Mouse (Mus musculus) limb, embryonic 14.5 days (tissue): ENCODE results near the gene Tgfbr3l. TPM values are rescaled to one million over a fixed set of nuclear protein-coding genes. Genes with fewer than 3 reads are reported as not detected.
"Not testable (repeated sequence)": the region's sequence is repeated elsewhere in the genome, so short reads cannot be mapped to it uniquely, and the experiment has no call there.

Experiments
- ATAC-seq: fragments of 200-750 bp; cut with Nextera tagmentation; 2 replicates; pipeline ENCODE4 v1.8.0; 2017; ENCODE audit warnings: low read depth, moderate number of reproducible peaks, moderate TSS enrichment; ENCODE audit not compliant: low FRiP score
- DNase-seq: peaks from one replicate; pipeline ENCODE4 v3.0.0-alpha.2; 2015; ENCODE audit warnings: low spot score
- H3K27ac ChIP-seq: fragments of 300-500 bp; sonication (generic); replicated peaks from 2 replicates; pipeline ENCODE4 v1.5.1; 2014; ENCODE audit warnings: low read depth, mild to moderate bottlenecking, low read length, moderate library complexity, mixed read lengths
- H3K27me3 ChIP-seq: fragments of 300-500 bp; sonication (generic); 2 replicates; pipeline ENCODE4 v1.6.1; 2014; ENCODE audit warnings: low read length, mixed read lengths; ENCODE audit not compliant: control insufficient read depth, insufficient read depth
- H3K36me3 ChIP-seq: fragments of 300-500 bp; sonication (generic); 2 replicates; pipeline ENCODE4 v1.6.1; 2014; ENCODE audit warnings: mild to moderate bottlenecking, low read length, moderate library complexity, mixed read lengths; ENCODE audit not compliant: control insufficient read depth, insufficient read depth
- H3K4me1 ChIP-seq: fragments of 300-500 bp; sonication (generic); 2 replicates; pipeline ENCODE4 v1.6.1; 2014; ENCODE audit warnings: antibody characterized with exemption, low read length, mixed read lengths; ENCODE audit not compliant: control insufficient read depth, insufficient read depth
- H3K4me2 ChIP-seq: fragments of 300-500 bp; sonication (generic); replicated peaks from 2 replicates; pipeline ENCODE4 v1.6.1; 2014; ENCODE audit warnings: low read depth, mild to moderate bottlenecking, low read length, moderate library complexity; ENCODE audit not compliant: severe bottlenecking
- H3K4me3 ChIP-seq: fragments of 300-500 bp; sonication (generic); replicated peaks from 2 replicates; pipeline ENCODE4 v1.5.1; 2014; ENCODE audit warnings: low read length
- H3K9ac ChIP-seq: fragments of 300-500 bp; sonication (generic); 2 replicates; pipeline ENCODE4 v1.6.1; 2014; ENCODE audit warnings: mild to moderate bottlenecking, low read depth, low read length, moderate library complexity; ENCODE audit not compliant: severe bottlenecking
- H3K9me3 ChIP-seq: fragments of 300-500 bp; sonication (generic); 2 replicates; pipeline ENCODE4 v1.6.1; 2016; ENCODE audit warnings: low read length; ENCODE audit not compliant: control insufficient read depth
- POLR2A ChIP-seq: fragments of 200-500 bp; IDR thresholded peaks from 2 replicates; pipeline ENCODE4 v1.8.0; 2012; ENCODE audit warnings: inconsistent platforms, mild to moderate bottlenecking, moderate library complexity, borderline replicate concordance; ENCODE audit not compliant: insufficient read depth, insufficient read length; ENCODE audit errors: extremely low read depth
- WGBS: fragments of 180-500 bp; shearing (Covaris S2); extraction: QIAGEN DNeasy Blood & Tissue Kit; methylation state at CpG from one replicate; pipeline ENCODE4 v1.1.7; 2014; 5-methylcytosine and 5-hydroxymethylcytosine counted together
- polyA plus RNA-seq, 2 experiments: library from polyadenylated mRNA; depleted of rRNA in 1 of 2; stranded (reverse) in 1 of 2; unstranded in 1 of 2; fragments of >200 nt; fragmentation: Nextera tagmentation in 1 of 2; extraction: Ambion mirVana in 1 of 2; gene quantifications; 2 replicates each; pipeline versions ENCODE4 v1.2.1 to v1.2.3; 2012 to 2014

The Tgfbr3l gene
- polyA plus RNA-seq, 2 experiments = 4.6 to 63.0 TPM

DNA sequence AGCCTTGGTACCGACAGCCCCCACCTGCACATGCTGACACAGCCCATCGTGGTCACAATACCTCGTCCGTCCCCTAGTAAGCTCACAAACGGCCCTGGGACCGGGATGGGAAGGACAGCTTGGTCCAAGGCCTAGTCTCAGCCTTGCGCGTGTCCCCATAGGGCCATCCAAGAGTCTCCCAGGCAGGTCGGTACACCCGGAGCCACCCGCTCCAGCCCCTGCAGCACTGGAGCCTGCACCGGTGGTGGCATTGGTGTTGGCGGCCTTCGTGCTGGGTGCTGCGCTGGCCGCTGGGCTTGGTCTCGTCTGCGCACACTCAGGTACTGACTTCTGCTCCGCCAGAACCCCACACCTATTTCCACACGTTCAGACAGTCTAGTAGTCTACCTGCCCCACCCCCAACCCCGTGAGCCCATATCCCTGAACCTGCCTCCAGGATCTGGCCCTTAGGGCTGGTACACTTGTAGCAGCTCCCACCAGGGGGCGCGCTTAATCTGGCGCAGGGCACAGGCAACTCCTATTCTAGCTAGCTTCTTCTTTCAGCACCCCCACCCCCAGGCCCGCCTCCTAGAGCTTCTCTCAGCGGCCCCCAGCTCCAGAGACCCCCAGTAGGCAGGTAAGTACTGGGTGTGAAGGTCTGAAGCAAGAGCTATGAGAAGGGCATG, 2.4 kb downstream of the Tgfbr3l start:
- Histone ChIP-seq H3K27me3 (no peaks in the 10 kb centered on the region), H3K27ac (no peak overlapping the region), H3K4me3 (no peak overlapping the region), H3K4me1 (peaks cover 21% of the 10 kb centered on the region), H3K9ac (no peak overlapping the region), H3K36me3 (peaks cover 45% of the 10 kb centered on the region), H3K4me2 (no peak overlapping the region), H3K9me3 (no peaks in the 10 kb centered on the region)
- DNase-seq (peak; percentile 68), ATAC-seq (0 out of 2 replicates have a peak, but pooled peaks have one; percentile 13)
- no peak for TF ChIP-seq POLR2A
- 38% methylated on average over 26 of the region's 26 CpGs for WGBS

DNA sequence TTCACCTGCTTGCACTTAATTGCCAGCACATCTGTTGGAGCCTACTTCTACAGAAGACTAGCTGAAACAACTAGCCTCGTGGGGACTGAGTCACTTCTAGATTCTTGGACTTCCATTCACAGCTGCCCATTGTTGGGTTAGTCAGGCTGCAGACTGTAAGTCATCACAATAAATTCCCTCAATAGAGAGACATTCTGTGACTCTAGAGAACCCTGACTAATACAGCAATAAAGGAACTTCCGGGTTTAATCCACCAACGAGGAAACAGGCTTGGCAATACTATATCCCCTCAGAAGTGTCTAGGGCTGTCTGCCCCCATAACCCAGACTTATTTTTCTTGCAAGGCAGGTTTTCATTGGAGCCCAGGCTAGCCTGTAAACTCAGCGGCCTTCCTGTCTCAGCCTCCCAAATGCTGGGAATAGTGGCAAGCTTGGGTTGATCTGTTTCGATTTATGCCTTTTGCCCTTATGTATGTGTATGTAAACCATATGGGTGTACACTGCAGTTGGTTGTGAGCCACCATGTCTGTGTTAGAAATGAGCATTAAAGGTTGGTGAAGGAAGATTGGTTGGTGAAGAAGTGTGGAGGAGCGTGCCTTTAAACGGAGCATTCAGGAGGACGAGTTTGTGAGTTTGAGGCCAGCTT, 4.2 kb downstream of the Tgfbr3l start:
- TF ChIP-seq POLR2A = no peak
- Histone ChIP-seq H3K9me3 (no peaks in the 10 kb centered on the region), H3K27me3 (no peaks in the 10 kb centered on the region), H3K4me1 (peaks cover 25% of the 10 kb centered on the region), H3K36me3 (peaks cover 40% of the 10 kb centered on the region), H3K27ac (0 out of 2 replicates have a peak overlapping the region, but pooled peaks have one; percentile 28), H3K4me3 (peak overlapping the region; percentile 86), H3K9ac (peak overlapping the region; percentile 85; the same call in 1 of the 2 replicates), H3K4me2 (peak overlapping the region; percentile 66)
- WGBS = 42% methylated on average over 8 of the region's 8 CpGs
- ATAC-seq (no peak), DNase-seq (no peak)

DNA sequence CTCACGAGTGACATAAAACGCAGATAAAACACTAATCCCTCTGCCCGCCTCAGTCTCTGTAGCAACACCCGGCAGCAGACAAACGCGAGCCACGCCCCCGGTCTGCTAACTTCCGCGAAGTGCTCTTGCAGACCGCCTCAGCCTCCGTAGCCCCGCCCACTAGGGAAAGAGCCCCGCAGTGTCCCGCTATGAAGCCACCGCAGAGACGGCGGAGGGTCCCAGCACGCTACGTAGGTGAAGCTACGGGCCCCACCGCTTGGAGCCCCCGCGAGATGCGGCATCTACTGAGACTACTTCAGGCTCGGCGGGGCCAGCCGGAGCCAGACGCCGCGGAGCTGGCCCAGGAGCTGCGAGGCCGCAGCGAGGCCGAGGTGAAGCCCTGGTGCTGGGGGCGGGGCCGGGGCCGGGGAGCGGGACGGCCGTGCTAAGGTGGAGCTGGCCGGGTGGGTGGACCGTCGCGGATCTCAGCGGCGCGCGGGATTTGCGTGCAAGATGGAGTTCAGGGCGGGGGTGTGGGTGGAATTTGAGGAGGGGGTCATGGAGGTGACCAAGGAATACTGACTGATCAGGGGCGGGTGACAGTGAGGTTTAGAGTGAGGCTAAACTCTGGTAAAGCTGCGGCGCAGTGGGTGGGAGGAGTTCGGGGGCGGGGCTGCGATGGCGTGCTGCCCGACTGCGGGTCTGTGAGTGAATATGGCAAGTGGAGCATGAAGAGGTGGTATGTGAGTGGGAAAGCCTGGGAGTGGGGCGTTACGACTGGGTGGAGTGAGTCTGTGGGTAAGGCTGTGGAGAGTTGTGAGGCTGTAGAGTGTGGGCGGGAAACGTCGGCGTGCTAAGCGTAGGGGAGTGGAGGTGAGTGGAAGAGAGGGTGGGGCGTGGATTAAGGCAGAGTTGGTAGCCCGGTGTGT, 5.2 kb downstream of the Tgfbr3l start, which contains the start of gene Snapc2:
Gene Snapc2 (plus strand): TSS at position 147 of the 908 bp plus-strand sequence.
- peak within 1 kb of the TSS; percentile 86 for H3K27ac ChIP-seq
- peaks cover 31% of the 10 kb centered on the region for H3K36me3 ChIP-seq
- ATAC-seq (peak; percentile 92), DNase-seq (peak; percentile 95)
- peak within 1 kb of the TSS; percentile 85 for H3K9ac ChIP-seq
- peaks cover 32% of the 10 kb centered on the region for H3K4me1 ChIP-seq
- H3K4me3 ChIP-seq = peak within 1 kb of the TSS; percentile 86
- peak; percentile 57; the same call in 1 of the 2 replicates for TF ChIP-seq POLR2A
- 2% methylated on average over 68 of the region's 69 CpGs for WGBS
- H3K9me3 ChIP-seq = no peaks in the 10 kb centered on the region
- peak within 1 kb of the TSS; percentile 76 for H3K4me2 ChIP-seq
- no peaks in the 10 kb centered on the region for H3K27me3 ChIP-seq

DNA sequence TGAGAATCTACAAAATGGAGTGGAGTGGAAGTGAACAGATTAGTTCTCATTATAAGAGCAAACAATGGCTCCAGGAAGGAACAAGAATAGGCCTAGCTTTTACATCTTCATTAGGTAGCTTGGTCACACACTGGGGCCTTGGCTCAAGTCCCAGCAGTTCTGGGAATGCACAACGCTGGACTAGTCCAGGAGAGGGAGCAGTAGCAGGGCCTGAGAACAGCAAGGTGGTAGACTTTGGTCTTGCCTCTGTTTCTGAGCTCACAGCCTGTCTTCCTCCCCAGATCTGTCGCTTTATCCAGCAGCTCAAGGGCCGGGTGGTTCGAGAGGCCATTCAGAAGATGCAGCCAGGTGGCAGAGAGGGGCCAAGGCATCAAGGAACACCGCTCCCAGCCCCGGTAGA, 6.0 kb downstream of the Tgfbr3l start:
- peaks cover 28% of the 10 kb centered on the region for H3K36me3 ChIP-seq
- peak overlapping the region; percentile 76 for H3K4me2 ChIP-seq
- TF ChIP-seq POLR2A = no peak
- H3K9ac ChIP-seq = peak overlapping the region; percentile 85
- peaks cover 26% of the 10 kb centered on the region for H3K4me1 ChIP-seq
- ATAC-seq (no peak), DNase-seq (peak; percentile 40)
- 0 out of 2 replicates have a peak overlapping the region, but pooled peaks have one; percentile 19 for H3K27ac ChIP-seq
- H3K9me3 ChIP-seq = no peaks in the 10 kb centered on the region
- H3K4me3 ChIP-seq = peak overlapping the region; percentile 86
- 74% methylated on average over 6 of the region's 6 CpGs for WGBS
- no peaks in the 10 kb centered on the region for H3K27me3 ChIP-seq

DNA sequence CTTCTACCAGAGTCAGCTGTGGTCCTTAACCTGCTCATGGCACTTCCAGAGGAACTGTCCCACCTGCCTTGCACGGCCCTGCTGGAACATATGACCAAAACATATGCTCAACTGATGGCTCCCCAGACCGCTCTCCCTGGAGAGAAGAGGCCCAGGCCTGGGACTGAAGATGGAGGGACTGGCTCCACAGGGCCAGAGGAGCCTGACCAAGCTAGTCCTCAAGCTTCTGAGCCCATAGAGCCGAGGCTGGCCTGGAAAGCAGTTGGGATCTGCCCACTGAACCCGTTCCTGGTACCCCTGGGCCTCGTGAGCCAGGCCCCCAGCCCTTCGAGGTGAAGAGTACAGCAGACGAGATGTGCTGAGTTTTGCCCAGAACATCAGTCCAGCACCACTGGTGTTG, 7.5 kb downstream of the Tgfbr3l start:
- not testable (repeated sequence) for H3K4me3 ChIP-seq, DNase-seq, H3K9me3 ChIP-seq, ATAC-seq, H3K4me2 ChIP-seq, H3K27ac ChIP-seq, H3K9ac ChIP-seq, H3K27me3 ChIP-seq
- WGBS = 75% methylated on average over 7 of the region's 7 CpGs
- Histone ChIP-seq H3K36me3 (peaks cover 34% of the 10 kb centered on the region), H3K4me1 (peaks cover 25% of the 10 kb centered on the region)
